Mouse (Mus musculus) central nervous system, embryonic 18 days (tissue): ENCODE results near the gene Vezt. TPM values are rescaled to one million over a fixed set of nuclear protein-coding genes. Genes with fewer than 3 reads are reported as not detected.

Experiments used
- polyA plus RNA-seq: library from polyadenylated mRNA; depleted of rRNA; stranded (reverse); fragments of >200 nt; gene quantifications from 2 replicates; pipeline ENCODE4 v1.2.3, GENCODE M21; 2012; rRNA removed

Vezt gene
- 45.6 and 47.4 TPM in 2 replicates for polyA plus RNA-seq

DNA sequence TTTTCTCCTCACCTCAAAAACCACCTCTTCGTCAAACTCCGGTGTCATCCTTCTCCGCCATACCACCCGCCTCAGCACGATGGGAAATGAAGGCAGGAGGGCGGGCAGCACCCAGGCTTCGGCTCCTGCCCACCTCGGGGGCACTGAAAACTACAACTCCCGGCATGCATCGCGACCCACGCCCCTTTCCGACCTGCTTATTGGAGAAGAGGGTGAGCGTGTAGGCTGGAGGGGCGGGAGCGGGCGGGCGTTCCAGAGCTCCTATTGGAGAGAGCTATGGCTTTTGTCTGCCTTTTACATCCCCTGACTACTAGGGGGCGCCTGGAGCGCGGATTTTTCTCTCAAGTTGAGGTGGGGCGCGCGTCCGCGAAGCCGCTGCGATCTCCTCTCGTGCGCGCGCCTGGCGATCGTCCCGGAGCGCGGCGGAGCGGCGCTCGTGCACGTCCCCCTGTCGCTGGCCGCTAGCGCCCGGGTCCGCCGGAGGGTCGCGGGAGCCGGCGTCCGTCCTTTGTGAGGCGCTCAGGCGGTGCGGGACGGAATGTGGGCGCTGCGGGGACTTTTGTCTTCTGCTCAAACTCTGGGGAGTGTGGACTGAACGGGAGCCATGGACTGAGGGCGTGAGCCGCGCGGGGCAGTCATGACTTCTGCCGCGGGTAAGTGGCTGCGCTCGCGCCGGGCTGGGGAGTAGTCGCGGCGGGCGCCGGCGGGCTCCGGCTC lies at the start of gene Vezt, which contains the start of gene Fgd6:
Gene Vezt, minus strand, starts transcription at position 160 of the 717 bp plus-strand sequence.
Gene Fgd6, plus strand, starts transcription at position 344 of the 717 bp plus-strand sequence.

DNA sequence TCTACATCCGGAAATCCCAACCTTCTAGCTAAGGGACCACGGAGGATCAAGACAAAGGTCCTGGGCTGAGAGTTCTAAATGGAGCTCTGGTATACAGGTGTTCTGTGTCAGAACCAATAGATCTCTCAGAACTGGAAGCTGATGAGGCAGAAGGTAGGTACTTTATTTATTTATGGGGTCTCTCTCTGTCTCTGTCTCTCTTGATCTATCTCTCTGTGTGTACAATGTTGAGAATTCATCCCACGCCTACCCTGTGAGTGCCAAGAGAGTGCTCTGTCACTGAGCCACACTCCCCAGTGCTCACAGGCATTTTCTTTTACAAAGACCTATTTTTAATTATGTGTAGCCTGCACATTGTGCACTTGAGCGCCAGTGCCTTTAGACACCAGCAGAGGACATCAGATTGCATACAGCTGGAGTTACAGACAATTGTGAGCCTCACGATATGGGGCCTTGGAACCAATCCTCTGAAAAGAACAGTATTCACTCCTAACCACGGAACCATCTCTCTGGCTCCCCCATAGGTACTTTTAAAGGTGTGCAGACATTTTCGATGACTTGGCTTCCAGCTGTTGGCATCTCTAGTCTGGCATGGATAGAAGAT lies 138.5 kb downstream of the Vezt start, which contains the start of gene Metap2:
Gene Metap2, minus strand, starts transcription at position 51 of the 604 bp plus-strand sequence.

Other genes starting within 250 kb of the Vezt start
- gene Usp44, start 204.3 kb downstream of the Vezt start, polyA plus RNA-seq = 0.15 and 0.16 TPM in 2 replicates
- 149 and 152 TPM in 2 replicates for gene Metap2, start 138.7 kb downstream of the Vezt start, polyA plus RNA-seq
- 2.7 and 3.0 TPM in 2 replicates for gene Fgd6, start 184 bp upstream of the Vezt start, polyA plus RNA-seq
- 8.6 and 9.6 TPM in 2 replicates for gene Nr2c1, start 112.2 kb upstream of the Vezt start, polyA plus RNA-seq
- gene Ndufa12, start 162.9 kb upstream of the Vezt start, polyA plus RNA-seq = 187 and 224 TPM in 2 replicates